Mouse (Mus musculus) forebrain, embryonic 11.5 days (tissue): ENCODE measurements at regions not wholly inside any gene's neighbourhood (a gene's known extent, or its start where the extent isn't known, plus 50 kb on each side); places are given as distances from the start of the nearest gene placed in this dataset.

Experiments used
- ATAC-seq: fragments of 200-750 bp; cut with Nextera tagmentation; replicated peaks from 2 replicates; pipeline ENCODE4 v1.8.0; 2017; ENCODE audit warnings: moderate TSS enrichment; ENCODE audit not compliant: low FRiP score
- DNase-seq: peaks from one replicate; pipeline ENCODE4 v3.0.0-alpha.2; 2017; ENCODE audit warnings: low spot score
- H3K27ac ChIP-seq: fragments of 300-500 bp; sonication (generic); 2 replicates; pipeline ENCODE4 v1.5.1; 2014; ENCODE audit warnings: low read depth, low read length
- H3K27me3 ChIP-seq: fragments of 300-500 bp; sonication (generic); 2 replicates; pipeline ENCODE4 v1.6.1; 2014; ENCODE audit warnings: mild to moderate bottlenecking, low read length, mixed read lengths; ENCODE audit not compliant: control insufficient read depth, insufficient read depth
- H3K36me3 ChIP-seq: fragments of 300-500 bp; sonication (generic); 2 replicates; pipeline ENCODE4 v1.6.1; 2014; ENCODE audit warnings: mild to moderate bottlenecking, low read length, moderate library complexity, mixed read lengths; ENCODE audit not compliant: control insufficient read depth, insufficient read depth
- H3K4me1 ChIP-seq: fragments of 300-500 bp; sonication (generic); replicated peaks from 2 replicates; pipeline ENCODE4 v1.6.1; 2014; ENCODE audit warnings: low read length, mixed read lengths; ENCODE audit not compliant: control insufficient read depth, insufficient read depth
- H3K4me2 ChIP-seq: fragments of 300-500 bp; sonication (generic); 2 replicates; pipeline ENCODE4 v1.6.1; 2014; ENCODE audit warnings: low read depth, mild to moderate bottlenecking, low read length, moderate library complexity, mixed read lengths; ENCODE audit not compliant: severe bottlenecking
- H3K4me3 ChIP-seq: fragments of 300-500 bp; sonication (generic); 2 replicates; pipeline ENCODE4 v1.5.1; 2014; ENCODE audit warnings: low read depth, low read length
- H3K9ac ChIP-seq: fragments of 300-500 bp; sonication (generic); 2 replicates; pipeline ENCODE4 v1.6.1; 2014; ENCODE audit warnings: low read length
- H3K9me3 ChIP-seq: fragments of 300-500 bp; sonication (generic); 2 replicates; pipeline ENCODE4 v1.6.1; 2016; ENCODE audit warnings: low read length, mixed read lengths; ENCODE audit not compliant: control insufficient read depth
- WGBS: fragments of 180-500 bp; shearing (Covaris S2); extraction: QIAGEN DNeasy Blood & Tissue Kit; methylation state at CpG from one replicate; pipeline ENCODE4 v1.1.7; 2014; 5-methylcytosine and 5-hydroxymethylcytosine counted together

DNA sequence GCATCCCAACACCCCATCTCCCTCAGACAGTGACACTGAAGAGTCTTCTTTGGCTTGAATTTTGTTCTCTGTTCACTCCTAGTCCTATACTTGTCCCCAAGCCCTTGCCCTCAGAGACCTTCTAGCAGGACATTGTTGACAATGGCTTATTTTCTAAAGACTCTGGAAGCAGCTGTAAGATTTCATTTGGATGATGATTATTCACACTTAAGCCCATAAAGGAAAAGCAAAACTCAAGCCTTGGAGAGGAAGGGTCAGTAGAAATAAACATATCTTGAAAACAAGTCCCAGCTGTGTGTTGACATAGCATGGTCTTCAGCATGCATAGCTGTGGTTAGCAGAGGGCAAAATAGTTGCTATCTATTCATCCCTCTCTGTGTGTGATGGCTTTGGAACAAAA, 59.9 kb upstream of the Cdh11 start:
- no peak overlapping the region for H3K4me2 ChIP-seq
- no peaks in the 10 kb centered on the region for H3K9me3 ChIP-seq
- H3K9ac ChIP-seq: no peak overlapping the region
- H3K27me3 ChIP-seq: no peaks in the 10 kb centered on the region
- H3K4me1 ChIP-seq: no peaks in the 10 kb centered on the region
- H3K4me3 ChIP-seq: no peak overlapping the region
- no peak for DNase-seq
- ATAC-seq: no peak
- H3K36me3 ChIP-seq: no peaks in the 10 kb centered on the region
- no peak overlapping the region for H3K27ac ChIP-seq

DNA sequence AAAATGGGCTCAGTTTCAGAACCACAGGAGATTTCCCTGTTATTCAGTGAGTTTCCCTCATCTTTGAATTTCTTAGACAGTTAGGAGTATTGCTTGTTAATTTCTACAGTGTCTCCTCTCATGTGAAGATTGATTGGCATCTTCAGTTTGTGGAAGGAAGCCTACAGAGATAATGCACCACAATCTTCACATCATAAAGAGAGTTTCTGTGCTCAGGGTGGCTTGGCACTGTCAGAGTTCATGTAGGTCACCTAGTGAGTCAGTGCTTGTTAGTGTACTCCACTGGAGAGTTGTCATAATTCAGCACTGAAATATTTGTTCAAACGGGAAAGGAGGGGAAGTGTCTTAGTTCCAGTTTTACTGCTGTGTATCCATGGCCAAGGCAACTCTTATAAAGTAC, 74.6 kb upstream of the Cdh11 start:
- Histone ChIP-seq H3K36me3 (no peaks in the 10 kb centered on the region), H3K27me3 (no peaks in the 10 kb centered on the region), H3K9ac (no peak overlapping the region), H3K27ac (no peak overlapping the region), H3K4me3 (no peak overlapping the region), H3K9me3 (no peaks in the 10 kb centered on the region), H3K4me2 (no peak overlapping the region), H3K4me1 (no peaks in the 10 kb centered on the region)
- DNase-seq (no peak), ATAC-seq (no peak)
- WGBS: 89% methylated on average over 1 of the region's 1 CpGs

DNA sequence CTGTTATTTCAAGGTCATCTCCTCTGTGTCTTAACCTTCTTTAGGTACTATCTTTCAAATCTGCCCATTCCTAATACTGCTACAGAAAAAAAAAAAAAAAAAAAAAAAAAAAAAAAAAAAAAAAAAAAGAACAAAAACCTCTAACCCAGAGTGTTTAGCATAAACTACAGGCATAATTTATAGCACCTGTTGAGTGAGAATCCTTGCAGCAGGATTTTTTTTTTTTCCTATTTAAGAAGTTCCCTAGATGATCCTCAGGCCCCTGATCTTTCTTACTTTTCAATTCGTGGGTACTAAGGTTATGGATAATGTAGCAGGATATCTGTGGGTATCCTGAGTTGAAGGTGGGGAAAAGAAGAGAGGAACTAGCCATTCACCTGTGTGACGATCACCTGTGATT, 114.1 kb upstream of the Cdh11 start:
- H3K9me3 ChIP-seq: no peaks in the 10 kb centered on the region
- no peak overlapping the region for H3K9ac ChIP-seq
- ATAC-seq: no peak
- H3K27ac ChIP-seq: no peak overlapping the region
- 92% methylated on average over 2 of the region's 2 CpGs for WGBS
- H3K4me2 ChIP-seq: no peak overlapping the region
- no peak overlapping the region for H3K4me3 ChIP-seq
- H3K27me3 ChIP-seq: no peaks in the 10 kb centered on the region
- H3K4me1 ChIP-seq: 0 out of 2 replicates have a peak, but pooled peaks cover 2% of the 10 kb centered on the region
- no peak for DNase-seq
- no peaks in the 10 kb centered on the region for H3K36me3 ChIP-seq

DNA sequence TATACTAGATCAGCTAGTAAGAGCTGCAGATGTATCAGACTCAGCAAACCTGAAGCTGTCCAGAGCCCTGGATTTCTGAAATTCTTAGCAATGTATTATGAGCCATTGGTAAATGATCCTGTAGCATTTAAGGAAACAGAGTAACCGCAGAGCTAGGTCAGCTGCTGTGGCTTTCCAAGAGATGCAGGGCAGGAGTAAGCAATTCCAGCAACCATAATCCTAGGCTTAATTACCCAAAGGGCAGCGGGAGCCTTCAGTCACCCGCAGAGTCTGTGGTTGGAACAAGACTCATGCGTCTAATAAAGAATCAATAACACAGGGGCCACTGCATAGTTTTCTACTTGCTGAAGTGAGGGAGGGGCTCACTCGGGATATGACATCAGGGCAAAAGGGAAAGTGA, 115.2 kb upstream of the Cdh11 start:
- DNase-seq: no peak
- Histone ChIP-seq H3K27ac (no peak overlapping the region), H3K36me3 (no peaks in the 10 kb centered on the region), H3K4me2 (no peak overlapping the region), H3K4me1 (0 out of 2 replicates have a peak, but pooled peaks cover 2% of the 10 kb centered on the region), H3K9me3 (no peaks in the 10 kb centered on the region), H3K4me3 (no peak overlapping the region), H3K27me3 (no peaks in the 10 kb centered on the region), H3K9ac (no peak overlapping the region)
- 29% methylated on average over 5 of the region's 5 CpGs for WGBS
- ATAC-seq: 0 out of 2 replicates have a peak, but pooled peaks have one; percentile 55

DNA sequence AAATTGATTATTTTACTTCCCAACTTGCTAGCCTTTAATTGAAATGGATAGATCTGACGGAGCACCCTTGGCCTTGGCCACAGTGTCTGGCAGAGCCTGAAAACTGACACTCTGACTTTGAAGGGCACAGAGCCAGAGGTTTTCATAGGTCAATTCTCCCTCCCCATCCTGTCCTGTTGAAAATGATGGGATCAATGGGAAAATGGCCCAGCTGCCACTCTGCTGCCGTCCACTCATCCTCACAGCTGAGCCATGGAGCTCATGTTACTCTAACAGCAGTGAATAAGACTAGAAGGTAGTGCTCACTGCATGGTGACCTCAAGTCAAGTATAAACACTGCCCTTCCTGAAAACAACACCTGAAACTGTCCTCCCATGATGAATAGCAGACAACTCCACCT, 122.0 kb upstream of the Cdh11 start:
- DNase-seq (no peak), ATAC-seq (no peak)
- Histone ChIP-seq H3K27ac (no peak overlapping the region), H3K4me2 (no peak overlapping the region), H3K9me3 (no peaks in the 10 kb centered on the region), H3K4me3 (no peak overlapping the region), H3K36me3 (no peaks in the 10 kb centered on the region), H3K27me3 (no peaks in the 10 kb centered on the region), H3K4me1 (no peaks in the 10 kb centered on the region), H3K9ac (no peak overlapping the region)
- WGBS: 78% methylated on average over 2 of the region's 2 CpGs

DNA sequence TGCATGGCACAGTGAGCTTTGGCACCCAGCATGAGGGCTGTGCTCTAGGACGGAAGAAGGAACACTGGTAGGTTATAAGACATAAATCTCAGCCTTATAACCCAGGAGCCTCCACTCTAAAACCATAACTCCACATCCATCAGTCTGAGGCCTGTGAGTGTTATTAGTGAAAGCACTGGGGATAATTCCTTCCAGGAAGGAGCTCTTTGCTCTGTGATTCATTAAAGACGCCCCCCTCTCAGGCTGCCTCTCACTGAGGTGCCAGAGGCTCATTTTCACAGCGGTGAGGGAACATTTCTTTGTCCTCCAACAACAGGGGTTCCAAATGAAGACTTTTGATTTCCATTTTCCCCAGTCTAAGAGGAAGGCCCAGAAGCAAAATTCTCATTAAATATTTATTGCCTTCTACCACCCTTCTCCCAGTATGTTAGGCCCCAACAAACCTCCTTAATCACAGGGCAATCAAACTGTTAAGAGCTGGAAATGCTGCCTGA, 145.9 kb upstream of the Cdh11 start:
- Histone ChIP-seq H3K4me2 (no peak overlapping the region), H3K27ac (peak overlapping the region; percentile 25; the same call in 1 of the 2 replicates), H3K9ac (no peak overlapping the region), H3K4me3 (no peak overlapping the region), H3K27me3 (no peaks in the 10 kb centered on the region), H3K36me3 (no peaks in the 10 kb centered on the region), H3K9me3 (no peaks in the 10 kb centered on the region), H3K4me1 (peaks cover 8% of the 10 kb centered on the region)
- ATAC-seq (peak; percentile 42), DNase-seq (no peak)
- 12% methylated on average over 3 of the region's 3 CpGs for WGBS

DNA sequence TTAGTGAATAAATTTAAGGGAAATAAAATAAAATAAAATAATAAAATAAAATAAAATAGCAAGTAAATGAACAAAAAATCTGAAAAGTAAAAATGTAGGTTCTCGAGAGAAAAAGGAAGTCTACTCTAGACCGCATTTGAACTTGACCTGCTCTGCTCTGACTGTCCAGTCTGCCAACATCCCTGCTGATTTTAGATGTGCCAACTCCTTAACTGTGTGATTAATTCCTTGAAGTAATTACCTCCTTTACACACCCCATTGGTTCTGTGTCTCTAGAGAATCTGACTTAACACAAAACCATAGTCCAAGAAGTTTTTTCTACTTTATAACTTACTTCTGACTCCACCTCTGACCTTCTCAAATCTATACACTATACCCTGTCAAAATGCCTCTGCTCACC, 153.3 kb upstream of the Cdh11 start:
- H3K9me3 ChIP-seq: no peaks in the 10 kb centered on the region
- no peaks in the 10 kb centered on the region for H3K36me3 ChIP-seq
- DNase-seq (no peak), ATAC-seq (no peak)
- no peak overlapping the region for H3K4me2 ChIP-seq
- no peak overlapping the region for H3K9ac ChIP-seq
- no peaks in the 10 kb centered on the region for H3K27me3 ChIP-seq
- WGBS: 89% methylated on average over 2 of the region's 2 CpGs
- H3K4me1 ChIP-seq: no peaks in the 10 kb centered on the region
- no peak overlapping the region for H3K27ac ChIP-seq
- no peak overlapping the region for H3K4me3 ChIP-seq

DNA sequence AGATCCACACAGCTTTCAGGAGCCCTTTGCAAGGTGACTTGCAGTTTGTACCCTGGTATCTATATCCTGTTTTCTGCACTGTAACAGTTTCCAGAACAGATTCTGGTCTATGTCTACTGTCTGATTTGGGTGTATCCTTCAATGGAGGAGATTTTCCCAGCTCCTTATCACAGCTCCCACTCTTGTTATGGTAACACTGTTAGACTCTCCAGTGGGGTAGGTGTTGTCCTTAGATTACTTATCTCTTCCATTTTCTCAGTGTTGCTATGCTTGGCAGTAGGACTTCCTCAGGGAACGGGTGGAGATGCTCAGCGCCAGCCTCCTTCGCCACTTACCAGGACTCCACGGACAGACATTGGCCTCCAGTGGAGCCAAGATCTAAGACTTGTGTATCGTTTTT, 160.1 kb upstream of the Cdh11 start:
- H3K4me3 ChIP-seq: no peak overlapping the region
- H3K4me1 ChIP-seq: no peaks in the 10 kb centered on the region
- no peaks in the 10 kb centered on the region for H3K9me3 ChIP-seq
- no peak for DNase-seq
- no peak overlapping the region for H3K27ac ChIP-seq
- H3K9ac ChIP-seq: no peak overlapping the region
- H3K4me2 ChIP-seq: no peak overlapping the region
- no peaks in the 10 kb centered on the region for H3K27me3 ChIP-seq
- H3K36me3 ChIP-seq: no peaks in the 10 kb centered on the region
- 89% methylated on average over 5 of the region's 5 CpGs for WGBS
- ATAC-seq: no peak

DNA sequence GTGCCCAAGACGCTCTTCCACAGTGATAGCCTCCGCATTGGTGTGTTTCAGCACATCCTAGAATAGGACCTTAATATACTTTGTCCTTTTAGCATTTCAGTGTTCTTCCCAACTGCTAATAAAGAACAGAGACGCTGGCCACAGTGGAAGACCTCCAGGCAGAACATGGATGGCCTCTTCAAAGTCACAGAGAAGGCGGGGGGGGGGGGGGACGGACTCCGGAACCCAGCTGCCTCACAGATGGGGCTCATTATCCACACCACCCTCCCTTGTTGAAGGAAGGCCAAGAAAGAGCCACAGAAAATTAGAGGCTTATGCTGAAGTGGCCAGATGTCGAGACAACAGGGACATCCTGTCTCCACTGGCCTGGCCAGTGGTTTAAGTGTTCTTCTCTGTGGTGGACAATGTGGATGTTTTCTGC, 192.7 kb upstream of the Cdh11 start:
- no peak for DNase-seq
- H3K4me3 ChIP-seq: no peak overlapping the region
- WGBS: 75% methylated on average over 7 of the region's 7 CpGs
- H3K9me3 ChIP-seq: no peaks in the 10 kb centered on the region
- no peaks in the 10 kb centered on the region for H3K27me3 ChIP-seq
- no peak overlapping the region for H3K9ac ChIP-seq
- no peak overlapping the region for H3K4me2 ChIP-seq
- no peak overlapping the region for H3K27ac ChIP-seq
- H3K4me1 ChIP-seq: no peaks in the 10 kb centered on the region; the same call in 1 of the 2 replicates
- H3K36me3 ChIP-seq: no peaks in the 10 kb centered on the region
- ATAC-seq: 0 out of 2 replicates have a peak, but pooled peaks have one; percentile 21
